Mouse (Mus musculus) heart, embryonic 16.5 days (tissue): ENCODE results near the gene Ankrd23. TPM values are rescaled to one million over a fixed set of nuclear protein-coding genes. Genes with fewer than 3 reads are reported as not detected.
A peak's percentile ranks its signal among the peaks of the same experiment; 100 is the strongest.

Source experiments
- ATAC-seq: fragments of 200-750 bp; cut with Nextera tagmentation; replicated peaks from 2 replicates; pipeline ENCODE4 v1.8.0; 2017; ENCODE audit warnings: moderate number of reproducible peaks; ENCODE audit not compliant: insufficient read depth, low FRiP score; ENCODE audit errors: extremely low read depth
- H3K27ac ChIP-seq: fragments of 300-500 bp; sonication (generic); 2 replicates; pipeline ENCODE4 v1.5.1; 2014; ENCODE audit warnings: mild to moderate bottlenecking, low read length, control low read depth, moderate library complexity
- H3K27me3 ChIP-seq: fragments of 300-500 bp; sonication (generic); 2 replicates; pipeline ENCODE4 v1.6.1; 2014; ENCODE audit warnings: low read length, mixed read lengths; ENCODE audit not compliant: control insufficient read depth, insufficient read depth
- H3K36me3 ChIP-seq: fragments of 300-500 bp; sonication (generic); 2 replicates; pipeline ENCODE4 v1.6.1; 2014; ENCODE audit not compliant: control insufficient read depth, insufficient read depth
- H3K4me1 ChIP-seq: fragments of 300-500 bp; sonication (generic); 2 replicates; pipeline ENCODE4 v1.6.1; 2014; ENCODE audit warnings: low read length, mixed read lengths; ENCODE audit not compliant: control insufficient read depth, insufficient read depth
- H3K4me2 ChIP-seq: fragments of 300-500 bp; sonication (generic); 2 replicates; pipeline ENCODE4 v1.6.1; 2014; ENCODE audit warnings: low read depth, mild to moderate bottlenecking, control low read depth, low read length
- H3K4me3 ChIP-seq: fragments of 300-500 bp; sonication (generic); 2 replicates; pipeline ENCODE4 v1.5.1; 2014; ENCODE audit warnings: mild to moderate bottlenecking, control low read depth, low read length
- H3K9ac ChIP-seq: fragments of 300-500 bp; sonication (generic); 2 replicates; pipeline ENCODE4 v1.6.1; 2014; ENCODE audit warnings: low read length, control low read depth
- H3K9me3 ChIP-seq: fragments of 300-500 bp; sonication (generic); replicated peaks from 2 replicates; pipeline ENCODE4 v1.6.1; 2016; ENCODE audit warnings: low read length; ENCODE audit not compliant: control insufficient read depth
- WGBS: fragments of 180-500 bp; shearing (Covaris S2); extraction: QIAGEN DNeasy Blood & Tissue Kit; methylation state at CpG from one replicate; pipeline ENCODE4 v1.1.7; 2014; 5-methylcytosine and 5-hydroxymethylcytosine counted together
- polyA plus RNA-seq: library from polyadenylated mRNA; unstranded; fragments of >200 nt; fragmentation: Nextera tagmentation; extraction: Ambion mirVana; gene quantifications from 2 replicates; pipeline ENCODE4 v1.2.1, GENCODE M21; 2015

The Ankrd23 gene
- polyA plus RNA-seq, 1 experiment from 2014 or later, result 30.2 TPM

- H3K4me1 ChIP-seq, result peaks cover 32% of the 10 kb centered on the region
- no peak overlapping the region for H3K9ac ChIP-seq
- H3K27me3 ChIP-seq, result no peaks in the 10 kb centered on the region
- H3K36me3 ChIP-seq, result no peaks in the 10 kb centered on the region
- ATAC-seq, result no peak
- no peak overlapping the region for H3K4me3 ChIP-seq
- H3K9me3 ChIP-seq, result no peaks in the 10 kb centered on the region
- H3K27ac ChIP-seq, result no peak overlapping the region
- 63% methylated on average over 6 of the region's 6 CpGs for WGBS
- H3K4me2 ChIP-seq, result no peak overlapping the region
Observed at GRCm38 (mm10) chr1:36575347-36575746, 38.7 kb upstream of the Ankrd23 start.

- WGBS, result 81% methylated on average over 5 of the region's 5 CpGs
- no peak overlapping the region for H3K4me2 ChIP-seq
- H3K4me3 ChIP-seq, result no peak overlapping the region
- H3K9me3 ChIP-seq, result no peaks in the 10 kb centered on the region
- H3K27me3 ChIP-seq, result no peaks in the 10 kb centered on the region
- no peak overlapping the region for H3K9ac ChIP-seq
- ATAC-seq, result no peak
- H3K36me3 ChIP-seq, result no peaks in the 10 kb centered on the region
- H3K4me1 ChIP-seq, result peaks cover 27% of the 10 kb centered on the region
- no peak overlapping the region for H3K27ac ChIP-seq
Observed at GRCm38 (mm10) chr1:36574196-36574955, 37.7 kb upstream of the Ankrd23 start.

- Histone ChIP-seq H3K27ac (no peak overlapping the region), H3K4me2 (no peak overlapping the region), H3K36me3 (no peaks in the 10 kb centered on the region), H3K27me3 (no peaks in the 10 kb centered on the region), H3K9me3 (no peaks in the 10 kb centered on the region), H3K4me1 (peaks cover 27% of the 10 kb centered on the region), H3K4me3 (no peak overlapping the region), H3K9ac (no peak overlapping the region)
- no peak for ATAC-seq
- WGBS, result 79% methylated on average over 8 of the region's 8 CpGs
Observed at GRCm38 (mm10) chr1:36573524-36573923, 36.8 kb upstream of the Ankrd23 start.

- ATAC-seq, result no peak
- no peaks in the 10 kb centered on the region for H3K9me3 ChIP-seq
- H3K27me3 ChIP-seq, result no peaks in the 10 kb centered on the region
- no peak overlapping the region for H3K9ac ChIP-seq
- no peak overlapping the region for H3K27ac ChIP-seq
- peaks cover 31% of the 10 kb centered on the region for H3K4me1 ChIP-seq
- WGBS, result 54% methylated on average over 1 of the region's 1 CpGs
- H3K36me3 ChIP-seq, result no peaks in the 10 kb centered on the region
- no peak overlapping the region for H3K4me3 ChIP-seq
- no peak overlapping the region for H3K4me2 ChIP-seq
Observed at GRCm38 (mm10) chr1:36572709-36573108, 36.0 kb upstream of the Ankrd23 start.

GRCm38 (mm10) chr1:36572140-36572700 lies 35.5 kb upstream of the Ankrd23 start:
- Histone ChIP-seq H3K9me3 (no peaks in the 10 kb centered on the region), H3K4me1 (peaks cover 31% of the 10 kb centered on the region), H3K9ac (0 out of 2 replicates have a peak overlapping the region, but pooled peaks have one; percentile 3), H3K27ac (peak overlapping the region; percentile 16; the same call in 1 of the 2 replicates), H3K4me2 (no peak overlapping the region), H3K36me3 (no peaks in the 10 kb centered on the region), H3K27me3 (no peaks in the 10 kb centered on the region), H3K4me3 (no peak overlapping the region)
- 73% methylated on average over 2 of the region's 2 CpGs for WGBS
- no peak for ATAC-seq

GRCm38 (mm10) chr1:36571627-36572026 lies 34.9 kb upstream of the Ankrd23 start:
- Histone ChIP-seq H3K4me3 (no peak overlapping the region), H3K4me2 (no peak overlapping the region), H3K36me3 (no peaks in the 10 kb centered on the region), H3K4me1 (peaks cover 31% of the 10 kb centered on the region), H3K9me3 (no peaks in the 10 kb centered on the region), H3K27me3 (no peaks in the 10 kb centered on the region), H3K9ac (0 out of 2 replicates have a peak overlapping the region, but pooled peaks have one; percentile 3), H3K27ac (peak overlapping the region; percentile 7; the same call in 1 of the 2 replicates)
- 32% methylated on average over 6 of the region's 6 CpGs for WGBS
- ATAC-seq, result no peak

GRCm38 (mm10) chr1:36570320-36570719 lies 33.6 kb upstream of the Ankrd23 start:
- peaks cover 29% of the 10 kb centered on the region for H3K4me1 ChIP-seq
- H3K4me2 ChIP-seq, result no peak overlapping the region
- ATAC-seq, result no peak
- H3K4me3 ChIP-seq, result no peak overlapping the region
- H3K9me3 ChIP-seq, result no peaks in the 10 kb centered on the region
- H3K9ac ChIP-seq, result no peak overlapping the region
- H3K27me3 ChIP-seq, result no peaks in the 10 kb centered on the region
- H3K27ac ChIP-seq, result 0 out of 2 replicates have a peak overlapping the region, but pooled peaks have one; percentile 5
- H3K36me3 ChIP-seq, result no peaks in the 10 kb centered on the region
- 90% methylated on average over 5 of the region's 5 CpGs for WGBS

GRCm38 (mm10) chr1:36569694-36570276 lies 33.1 kb upstream of the Ankrd23 start:
- H3K27ac ChIP-seq, result peak overlapping the region; percentile 5; the same call in 1 of the 2 replicates
- H3K27me3 ChIP-seq, result no peaks in the 10 kb centered on the region
- H3K36me3 ChIP-seq, result no peaks in the 10 kb centered on the region
- no peak for ATAC-seq
- no peaks in the 10 kb centered on the region for H3K9me3 ChIP-seq
- H3K9ac ChIP-seq, result no peak overlapping the region
- H3K4me1 ChIP-seq, result peaks cover 29% of the 10 kb centered on the region
- 50% methylated on average over 7 of the region's 7 CpGs for WGBS
- H3K4me2 ChIP-seq, result no peak overlapping the region
- H3K4me3 ChIP-seq, result no peak overlapping the region

- no peak overlapping the region for H3K4me2 ChIP-seq
- 68% methylated on average over 4 of the region's 4 CpGs for WGBS
- peaks cover 29% of the 10 kb centered on the region for H3K4me1 ChIP-seq
- H3K36me3 ChIP-seq, result no peaks in the 10 kb centered on the region
- H3K4me3 ChIP-seq, result no peak overlapping the region
- no peaks in the 10 kb centered on the region for H3K27me3 ChIP-seq
- ATAC-seq, result no peak
- H3K9me3 ChIP-seq, result no peaks in the 10 kb centered on the region
- H3K9ac ChIP-seq, result 0 out of 2 replicates have a peak overlapping the region, but pooled peaks have one; percentile 10
- peak overlapping the region; percentile 46 for H3K27ac ChIP-seq
Observed at GRCm38 (mm10) chr1:36568776-36569175, 32.1 kb upstream of the Ankrd23 start.
